Mouse (Mus musculus): Measurements from ENCODE around the gene Kif23.

- no peak for TF ChIP-seq CTCF (IDR thresholded peaks at IDR 0.05; ENCODE audit: control insufficient read depth, insufficient read depth, low read length)
- TF ChIP-seq POLR2A (IDR thresholded peaks at IDR 0.05; ENCODE audit: borderline replicate concordance, control insufficient read depth, low read depth, low read length) = peak; percentile 45; the same call in 1 of the 2 replicates
These were observed 482 bp downstream of the Kif23 start for GRCm38 (mm10) chr9:61945973-61946611.

Data from bone marrow, adult 2 months (tissue).